Mouse (Mus musculus): ENCODE results near the gene Sebox.
"Not testable (repeated sequence)": the region's sequence is repeated elsewhere in the genome, so short reads cannot be mapped to it uniquely, and the experiment has no call there.

Gene Sebox

DNA sequence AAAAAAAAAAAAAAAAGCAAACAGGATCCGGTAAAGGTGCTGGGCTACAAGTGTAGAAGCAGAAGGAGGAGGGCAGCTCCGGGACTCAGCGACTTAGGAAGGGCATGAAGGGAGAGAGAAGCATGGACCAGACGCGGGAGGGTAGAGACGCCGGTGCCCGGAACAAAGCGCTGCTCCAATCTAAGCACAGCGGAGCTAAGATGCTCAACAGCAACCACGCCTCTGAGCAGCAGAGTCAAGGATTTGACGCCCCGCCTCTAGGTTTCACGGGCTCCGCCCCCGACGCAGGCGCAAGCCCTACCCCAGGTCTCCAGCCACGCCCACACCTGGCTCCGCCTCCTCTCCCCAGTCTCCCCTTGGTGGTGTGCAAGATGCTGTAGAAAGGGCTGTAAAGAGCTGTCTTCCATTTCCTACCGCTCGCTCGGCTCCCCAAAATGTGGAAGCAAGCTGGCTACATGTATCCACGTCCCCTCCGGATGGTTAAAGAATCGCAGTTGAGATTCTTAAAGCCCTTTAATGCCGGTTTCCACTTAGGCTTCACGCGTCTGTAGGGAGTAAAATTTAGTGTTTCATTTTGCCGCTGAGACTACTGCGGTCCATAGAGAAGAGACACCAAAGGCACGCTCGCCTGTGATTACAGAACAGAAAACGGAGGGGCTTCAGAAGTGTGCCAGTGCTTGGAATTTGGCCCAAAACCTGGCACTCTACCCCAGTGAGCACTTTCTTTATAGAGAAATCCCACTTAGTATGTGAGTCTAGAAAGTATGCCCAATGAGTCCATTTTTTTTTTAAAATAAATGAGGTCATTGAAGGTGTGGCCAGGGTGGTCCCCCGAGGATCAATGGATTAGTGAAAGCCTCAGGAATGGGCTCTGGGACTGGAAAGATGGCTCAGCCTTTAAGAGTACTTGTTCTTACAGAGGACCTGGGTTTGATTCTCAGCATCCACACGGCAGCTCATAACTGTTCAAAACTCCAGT, 5.4 kb upstream of the Sebox start, which contains the start of gene Sarm1:
Gene Sarm1 (minus strand): TSS at position 211 of the 979 bp plus-strand sequence.
- intact Hi-C loops (cut with DNase I): no loop called here

DNA sequence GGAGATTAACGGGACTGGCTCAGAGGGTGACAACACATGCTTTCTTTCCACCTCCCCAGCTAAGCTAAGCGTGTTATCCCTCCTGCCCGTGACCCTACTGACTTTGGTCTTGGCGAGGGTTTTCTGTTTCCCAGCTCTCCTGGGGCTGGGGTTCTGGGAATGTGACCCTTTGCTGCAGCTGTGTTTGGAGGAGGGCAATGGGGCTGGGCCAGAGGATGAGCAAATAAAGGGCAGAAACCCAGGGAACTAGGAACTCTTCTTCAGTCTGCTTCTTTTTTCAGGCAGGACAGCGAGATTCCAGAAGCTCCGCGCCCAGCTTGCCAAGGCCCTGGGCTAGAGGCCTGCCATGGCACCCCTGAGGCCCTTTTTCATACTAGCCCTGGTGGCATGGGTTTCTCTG, 4.2 kb upstream of the Sebox start, which contains the start of gene Vtn:
Gene Vtn (plus strand): TSS at position 88 of the 400 bp plus-strand sequence.
- intact Hi-C loops (cut with DNase I): no loop called here

DNA sequence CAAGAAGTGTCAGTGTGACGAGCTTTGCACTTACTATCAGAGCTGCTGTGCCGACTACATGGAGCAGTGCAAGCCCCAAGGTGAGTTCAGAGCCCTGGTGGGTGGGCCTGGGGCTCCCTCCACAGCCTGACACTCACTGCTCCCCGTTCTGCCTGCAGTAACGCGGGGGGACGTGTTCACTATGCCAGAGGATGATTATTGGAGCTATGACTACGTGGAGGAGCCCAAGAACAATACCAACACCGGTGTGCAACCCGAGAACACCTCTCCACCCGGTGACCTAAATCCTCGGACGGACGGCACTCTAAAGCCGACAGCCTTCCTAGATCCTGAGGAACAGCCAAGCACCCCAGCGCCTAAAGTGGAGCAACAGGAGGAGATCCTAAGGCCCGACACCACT, 3.7 kb upstream of the Sebox start:
- intact Hi-C loops (cut with DNase I): no loop called here

DNA sequence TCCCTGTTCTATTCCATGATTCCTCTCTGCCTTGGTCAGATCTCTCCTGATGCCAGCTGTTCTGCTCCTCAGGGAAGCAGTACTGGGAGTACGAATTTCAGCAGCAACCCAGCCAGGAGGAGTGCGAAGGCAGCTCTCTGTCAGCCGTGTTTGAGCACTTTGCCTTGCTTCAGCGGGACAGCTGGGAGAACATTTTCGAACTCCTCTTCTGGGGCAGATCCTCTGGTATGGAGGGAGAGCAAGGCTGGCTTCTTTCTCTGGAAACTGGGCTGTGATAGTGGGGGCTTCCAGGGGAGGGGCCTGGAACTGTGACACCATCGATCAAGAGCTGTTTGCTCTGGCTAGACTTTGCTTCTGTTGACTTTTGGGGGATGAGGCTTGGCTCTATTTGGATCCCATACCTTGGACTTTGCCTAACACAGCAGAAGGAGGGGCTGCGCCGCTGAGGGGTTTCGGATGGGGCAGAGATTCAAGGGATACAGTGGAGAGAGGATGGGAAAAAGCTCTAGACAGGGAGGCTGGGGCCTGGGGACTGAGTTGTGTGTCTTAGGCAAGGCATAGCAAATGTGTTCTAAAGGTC, 2.5 kb upstream of the Sebox start:
- intact Hi-C loops (cut with DNase I): no loop called here

DNA sequence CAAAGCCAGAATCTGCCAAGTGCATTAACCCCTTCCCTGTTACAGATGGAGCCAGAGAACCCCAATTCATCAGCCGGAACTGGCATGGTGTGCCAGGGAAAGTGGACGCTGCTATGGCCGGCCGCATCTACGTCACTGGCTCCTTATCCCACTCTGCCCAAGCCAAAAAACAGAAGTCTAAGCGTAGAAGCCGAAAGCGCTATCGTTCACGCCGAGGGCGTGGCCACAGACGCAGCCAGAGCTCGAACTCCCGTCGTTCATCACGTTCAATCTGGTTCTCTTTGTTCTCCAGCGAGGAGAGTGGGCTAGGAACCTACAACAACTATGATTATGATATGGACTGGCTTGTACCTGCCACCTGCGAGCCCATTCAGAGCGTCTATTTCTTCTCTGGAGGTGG, 1.7 kb upstream of the Sebox start:
- intact Hi-C loops (cut with DNase I): no loop called here

DNA sequence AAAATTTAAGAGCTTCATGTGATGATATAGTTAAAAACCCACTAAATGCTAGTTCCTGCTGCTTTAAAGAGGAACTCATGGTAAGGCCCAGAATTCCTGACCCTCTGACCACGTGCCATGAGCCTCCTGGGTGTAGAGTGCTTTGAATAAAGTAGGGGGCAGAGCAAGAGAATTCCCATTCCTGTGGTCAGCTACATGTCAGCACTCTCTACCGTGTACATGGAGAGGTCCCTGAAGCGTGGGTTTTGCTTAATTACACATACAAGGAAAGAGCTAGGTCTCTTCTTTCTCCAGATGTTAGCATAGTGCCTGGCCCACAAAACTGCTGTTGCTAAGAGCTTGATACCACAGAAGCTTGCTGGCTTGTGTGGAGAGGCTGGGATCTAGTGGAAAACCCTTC, 2.2 kb downstream of the Sebox start:
- intact Hi-C loops (cut with DNase I): loop anchor here (5.0 kb wide), 1 partner anchor 48 kb away; no protein-coding TSS in a partner anchor

DNA sequence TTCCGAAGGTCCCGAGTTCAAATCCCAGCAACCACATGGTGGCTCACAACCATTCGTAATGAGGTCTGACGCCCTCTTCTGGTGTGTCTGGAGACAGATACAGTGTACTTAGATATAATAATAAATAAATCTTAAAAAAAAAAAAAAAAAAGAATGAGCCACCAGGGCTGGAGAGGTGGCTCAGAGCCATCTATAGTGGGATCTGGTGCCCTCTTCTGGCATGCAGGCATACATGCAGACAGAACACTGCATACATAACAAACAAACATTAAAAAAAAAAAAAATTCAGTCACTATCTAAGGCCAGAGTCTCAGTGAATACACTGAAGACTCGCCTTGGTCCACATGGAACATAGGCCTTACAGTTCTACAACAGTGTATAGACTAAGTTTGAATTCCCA, 5.9 kb downstream of the Sebox start:
- intact Hi-C loops (cut with DNase I): loop anchor here (5.0 kb wide), 1 partner anchor 52 kb away; no protein-coding TSS in a partner anchor

DNA sequence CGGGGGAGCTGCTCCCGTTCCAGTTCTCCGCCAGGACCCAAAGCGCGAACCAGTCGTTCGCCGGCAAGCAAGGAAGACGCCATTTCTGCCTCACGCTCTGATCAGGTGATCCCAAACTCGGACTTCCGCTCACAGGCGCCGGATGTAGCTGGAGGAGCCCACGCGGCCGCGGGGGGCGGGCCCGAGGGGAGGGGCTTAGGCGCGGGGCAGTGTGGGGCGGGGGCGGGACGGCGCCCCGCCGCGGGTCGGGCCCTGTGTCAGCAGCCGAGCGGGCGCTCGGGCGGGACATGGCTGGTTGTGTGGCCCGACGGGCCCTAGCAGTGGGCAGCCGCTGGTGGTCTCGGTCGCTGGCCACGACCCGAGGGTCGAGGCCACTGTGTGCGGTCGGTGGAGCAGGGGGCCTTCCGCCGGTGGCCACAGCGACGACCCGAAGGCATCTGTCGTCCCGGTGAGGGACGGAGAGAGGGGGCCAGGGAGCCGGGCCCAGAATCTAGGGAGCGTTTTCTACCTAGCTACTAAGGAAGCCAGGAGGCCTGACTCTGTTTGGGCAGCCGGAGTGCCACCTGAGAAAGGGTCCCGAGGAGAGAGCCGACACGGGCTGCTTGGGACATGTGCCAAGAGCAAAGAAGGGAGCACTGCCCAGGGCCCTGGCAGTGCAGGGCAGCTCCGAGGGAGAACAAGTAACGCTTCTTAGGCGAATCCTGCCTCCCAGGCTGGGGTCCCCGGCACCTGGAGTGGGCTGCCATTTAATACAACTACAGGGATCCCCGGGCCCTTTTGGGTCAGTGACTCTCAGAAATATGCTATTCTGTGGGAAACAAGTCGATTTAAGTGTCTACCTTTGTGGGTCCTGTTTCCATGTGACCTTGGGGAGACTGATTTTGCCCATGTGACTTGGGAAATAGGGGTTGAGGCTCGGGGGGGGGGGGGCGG, 9.0 kb downstream of the Sebox start, which contains the start of the genes Tmem199 and Poldip2:
Gene Tmem199 (minus strand): TSS at position 148 of the 933 bp plus-strand sequence.
Gene Poldip2 (plus strand): TSS at position 169 of the 933 bp plus-strand sequence.
- intact Hi-C loops (cut with DNase I): no loop called here

DNA sequence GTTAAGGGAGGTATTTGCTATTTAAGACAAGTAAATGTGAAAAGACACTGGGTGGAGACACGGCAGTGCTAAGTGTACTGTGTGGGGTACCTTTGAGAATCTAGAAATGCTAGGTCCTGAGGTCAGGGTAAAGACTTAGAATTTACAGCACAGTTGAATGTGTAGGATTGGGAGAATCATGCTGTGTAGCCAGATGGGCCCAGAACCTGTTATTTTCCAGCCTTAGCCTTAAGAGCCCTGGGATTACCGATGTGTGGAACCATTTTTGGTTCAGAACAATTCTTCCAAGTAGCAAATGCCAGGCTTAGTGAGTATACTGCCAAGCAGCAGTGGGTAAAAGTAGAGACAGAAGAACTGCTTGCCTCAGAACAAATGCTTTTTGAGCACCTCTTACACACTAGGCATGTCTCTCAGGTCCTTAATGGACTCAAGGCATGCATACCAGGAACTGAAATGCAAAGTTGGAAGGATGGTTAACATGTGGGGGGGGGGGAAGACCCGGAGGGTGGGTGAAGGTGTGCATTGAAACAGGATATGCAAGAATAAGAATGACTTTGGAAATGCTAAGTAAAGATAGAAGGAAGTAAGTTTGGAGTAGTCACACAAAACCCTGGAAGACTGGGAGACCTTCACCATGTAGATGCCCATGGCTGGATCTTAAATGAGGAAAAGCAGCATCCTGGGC, 10.0 kb downstream of the Sebox start:
- intact Hi-C loops (cut with DNase I): no loop called here

DNA sequence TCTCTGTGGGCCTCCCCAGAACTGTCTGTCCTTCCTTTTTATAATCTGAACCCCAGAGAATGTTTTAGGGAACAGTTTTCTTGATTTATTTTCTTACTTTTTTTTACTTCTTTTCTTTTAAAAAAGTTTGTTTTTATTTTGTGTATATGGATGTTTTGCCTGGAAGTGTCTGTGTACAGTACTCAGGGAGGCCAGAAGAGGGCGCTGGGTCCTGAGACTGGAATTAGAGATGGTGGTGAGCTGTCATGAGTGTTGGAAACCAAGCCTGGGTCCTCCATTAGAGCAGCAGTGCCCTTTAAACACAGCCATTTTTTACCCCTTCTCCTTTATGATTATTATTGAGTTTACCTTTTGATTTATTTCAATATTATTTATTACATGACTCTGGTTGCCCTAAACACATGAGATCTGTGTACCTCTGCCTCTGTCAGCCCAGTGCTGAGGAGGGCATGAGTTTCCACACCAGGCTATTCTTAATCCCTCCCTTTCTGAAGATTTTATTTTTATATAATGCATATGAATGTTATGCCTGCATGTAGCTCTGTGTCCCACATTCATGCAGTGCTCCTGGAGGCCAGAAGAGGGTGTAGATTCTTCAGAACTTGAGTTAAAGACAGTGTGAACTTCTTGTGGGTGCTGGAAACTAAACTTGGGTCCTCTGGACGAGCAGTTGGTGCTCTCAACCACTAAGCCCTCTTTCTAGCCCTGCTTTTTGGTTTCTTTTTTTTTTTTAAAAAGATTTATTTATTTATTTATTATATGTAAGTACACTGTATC, 12.5 kb downstream of the Sebox start:
- intact Hi-C loops (cut with DNase I): no loop called here

DNA sequence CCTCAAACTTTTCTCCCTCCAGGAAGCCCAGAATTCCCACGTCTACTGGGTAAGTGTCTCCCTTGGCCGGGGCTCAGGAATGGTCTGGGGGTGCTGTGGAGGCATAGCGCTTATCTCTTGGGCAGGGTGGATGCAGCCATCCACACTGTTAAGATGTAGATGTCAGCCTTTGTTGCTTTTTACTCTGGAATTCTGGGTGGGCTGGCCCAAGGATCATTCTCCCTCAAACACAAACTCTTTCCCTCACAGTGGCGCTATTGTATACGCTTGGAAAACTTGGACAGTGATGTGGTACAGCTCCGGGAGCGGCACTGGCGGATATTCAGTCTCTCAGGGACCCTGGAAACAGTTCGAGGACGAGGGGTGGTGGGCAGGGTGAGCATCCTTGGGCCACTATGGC, 15.7 kb downstream of the Sebox start:
- intact Hi-C loops (cut with DNase I): no loop called here

DNA sequence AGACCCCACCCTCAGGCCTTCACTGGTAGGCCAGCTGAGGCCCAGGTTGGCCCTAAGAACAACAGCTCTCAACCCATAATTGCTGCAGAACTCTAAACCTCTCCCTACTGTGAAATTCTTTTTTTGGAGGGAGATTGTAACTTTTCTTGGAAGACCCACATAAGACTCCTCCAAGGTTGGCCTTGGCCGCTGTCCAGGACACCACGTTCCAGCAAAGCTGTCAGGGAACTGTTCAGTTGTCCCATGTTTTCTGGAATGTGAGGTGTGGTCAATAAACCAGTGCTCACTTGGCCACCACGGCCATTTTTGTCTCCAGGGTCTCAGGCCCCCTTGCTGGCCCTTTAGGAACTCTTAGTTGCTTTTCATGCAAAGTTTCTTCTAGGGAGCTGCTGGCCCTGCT, 18.6 kb downstream of the Sebox start:
- intact Hi-C loops (cut with DNase I): no loop called here

DNA sequence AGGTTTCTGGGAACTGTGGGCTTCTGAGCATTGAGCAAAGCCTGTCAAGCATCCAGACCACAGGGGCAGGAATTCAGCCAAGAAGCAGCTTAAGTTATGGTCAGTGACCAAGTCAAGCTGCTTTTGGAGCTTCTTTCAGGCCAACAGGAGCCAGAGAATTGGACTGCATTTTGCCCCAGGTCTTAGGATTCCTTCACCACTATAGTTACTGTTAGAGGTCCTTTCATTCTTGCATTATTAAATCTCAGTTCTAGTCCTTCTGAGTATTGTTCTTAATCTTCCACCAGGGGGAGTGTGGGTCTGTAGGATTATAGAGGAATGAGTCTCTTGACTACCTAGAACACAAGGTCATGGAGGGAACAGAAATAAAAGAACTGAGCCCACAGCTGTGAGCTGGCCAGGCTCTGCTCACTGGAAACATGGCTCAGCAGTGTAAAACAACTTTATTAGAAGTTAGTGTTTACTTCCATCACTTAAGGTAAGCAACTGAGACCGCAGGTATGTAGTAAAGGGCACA, 19.3 kb downstream of the Sebox start:
- intact Hi-C loops (cut with DNase I): no loop called here

DNA sequence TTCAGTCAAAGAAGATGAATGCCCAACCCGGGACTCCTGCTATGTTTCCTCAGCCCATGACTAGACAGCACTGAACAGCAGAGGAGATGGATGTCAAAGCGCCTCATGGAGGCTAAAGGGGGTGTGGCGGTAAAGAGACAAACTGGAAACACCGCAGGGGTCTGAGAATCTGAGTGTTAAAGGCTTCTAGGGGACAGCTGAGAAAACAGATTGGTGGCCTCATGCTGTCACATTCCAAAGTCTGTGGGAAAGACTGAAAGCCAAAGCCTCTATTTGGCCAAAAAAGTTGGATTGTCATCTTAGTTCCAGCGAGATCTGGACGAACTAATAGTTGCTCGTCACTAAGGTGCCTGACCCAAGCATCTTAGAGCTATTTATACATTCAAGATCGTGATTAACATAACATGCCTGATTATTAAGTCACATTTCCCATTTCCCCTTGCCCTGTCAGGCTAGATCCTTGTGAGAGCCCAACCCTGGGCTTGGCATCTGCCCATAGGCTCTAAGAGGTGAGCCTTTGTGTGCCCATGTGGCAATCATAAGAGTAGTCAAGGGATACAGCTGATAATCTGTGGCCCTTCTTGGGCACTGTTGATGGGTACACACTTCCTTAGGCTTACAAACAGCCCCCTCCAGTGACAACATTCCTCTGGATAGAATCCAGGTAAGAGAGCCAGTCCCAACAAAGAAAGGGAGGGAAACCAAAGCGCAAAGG, 20.2 kb downstream of the Sebox start:
- intact Hi-C loops (cut with DNase I): no loop called here

DNA sequence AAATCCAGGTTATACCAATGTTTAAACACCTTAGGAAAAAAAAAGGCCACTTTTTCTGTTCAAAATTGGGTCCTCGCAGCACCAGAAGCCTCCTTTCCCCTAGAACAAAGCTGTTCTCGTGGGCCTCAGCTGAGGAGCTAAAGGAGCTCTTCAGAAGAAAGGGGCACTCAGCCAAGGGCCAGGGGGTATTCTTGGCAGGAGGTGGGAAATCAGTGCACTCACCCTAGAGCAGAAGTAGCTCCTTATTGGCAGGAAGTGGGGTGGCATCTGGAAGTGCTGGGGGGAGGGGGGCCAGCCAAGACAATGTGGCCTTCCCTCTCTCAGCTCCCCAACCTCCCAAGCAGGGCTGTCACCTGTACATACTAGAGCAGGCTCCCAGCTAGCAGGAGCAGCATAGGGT, 21.6 kb downstream of the Sebox start:
- intact Hi-C loops (cut with DNase I): no loop called here

DNA sequence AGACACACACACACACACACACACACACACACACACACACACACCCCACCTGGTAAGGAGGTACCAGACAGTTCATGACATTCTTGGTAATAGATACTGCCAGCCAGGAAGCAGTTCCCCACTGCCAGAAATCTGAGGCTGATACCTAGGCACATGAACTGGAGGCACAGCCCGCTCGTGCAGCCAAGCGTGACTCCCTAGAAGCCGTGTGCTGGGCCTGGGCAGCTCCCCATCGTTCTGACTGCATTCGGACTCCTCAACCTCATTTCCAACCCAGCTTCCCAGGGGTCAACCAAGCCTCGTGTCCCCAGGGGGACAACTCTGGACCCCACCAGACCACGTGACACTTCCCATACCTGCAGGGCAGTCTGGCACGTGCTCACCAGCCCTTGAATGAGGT, 25.5 kb downstream of the Sebox start:
- intact Hi-C loops (cut with DNase I): no loop called here

DNA sequence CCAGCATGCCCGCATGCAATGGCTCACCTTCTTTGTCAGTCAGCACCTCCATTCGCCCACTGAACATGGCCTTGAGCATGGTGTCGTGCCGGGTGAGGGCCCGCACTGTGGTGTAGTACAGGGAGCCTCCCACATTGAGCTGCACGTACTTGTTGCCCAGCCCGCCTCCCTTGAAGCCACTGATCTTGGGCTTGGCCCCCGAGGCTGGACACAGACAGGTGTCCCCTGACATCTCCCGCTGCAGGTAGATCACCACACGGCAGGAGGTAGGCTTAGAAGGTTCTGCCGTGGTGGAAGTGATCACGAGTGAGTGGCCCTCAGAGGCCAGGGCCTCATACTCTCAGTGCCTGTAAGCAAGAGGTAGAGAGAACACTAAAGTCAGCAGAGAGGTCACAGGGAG, 26.8 kb downstream of the Sebox start:
- intact Hi-C loops (cut with DNase I): no loop called here

DNA sequence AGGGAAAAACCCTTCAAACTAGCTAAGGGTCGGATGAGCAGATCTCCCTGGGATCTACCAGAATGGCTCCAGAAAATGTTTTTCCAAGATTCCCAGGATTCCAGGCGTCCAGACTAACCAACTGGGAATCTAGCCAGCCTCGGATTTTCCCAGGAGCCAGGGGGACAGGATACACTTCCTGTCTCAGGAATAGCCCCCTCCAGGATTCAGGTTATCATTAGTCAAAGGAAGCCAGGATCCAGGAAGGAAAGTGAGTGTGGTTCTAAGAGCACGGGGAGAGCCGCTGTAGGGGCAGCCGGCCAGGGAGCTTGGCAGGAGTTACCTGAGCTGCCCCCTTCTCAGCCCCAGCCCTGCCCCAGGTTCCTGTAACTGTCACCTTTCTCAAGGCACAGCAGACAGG, 27.8 kb downstream of the Sebox start:
- intact Hi-C loops (cut with DNase I): no loop called here

DNA sequence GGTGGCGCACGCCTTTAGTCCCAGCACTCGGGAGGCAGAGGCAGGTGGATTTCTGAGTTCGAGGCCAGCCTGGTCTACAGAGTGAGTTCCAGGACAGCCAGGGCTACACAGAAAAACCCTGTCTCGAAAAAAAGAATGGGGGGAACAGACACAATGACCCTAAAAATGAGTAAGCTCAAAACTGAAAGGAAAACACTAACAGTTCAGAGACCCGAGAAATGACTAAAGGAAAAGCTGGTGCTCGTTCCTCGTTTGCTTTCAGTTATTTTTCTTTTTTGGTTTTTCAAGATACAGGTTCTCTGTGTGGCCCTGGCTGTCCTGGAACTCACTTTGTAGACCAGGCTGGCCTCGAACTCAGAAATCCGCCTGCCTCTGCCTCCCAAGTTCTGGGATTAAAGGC, 28.3 kb downstream of the Sebox start:
- intact Hi-C loops (cut with DNase I): not testable (repeated sequence)
